Mouse (Mus musculus): Measurements from ENCODE around the gene Tmem175. TPM values are rescaled to one million over a fixed set of nuclear protein-coding genes. Genes with fewer than 3 reads are reported as not detected.

Tmem175 gene
- polyA plus RNA-seq, 1 experiment = 63.1 TPM

GRCm38 (mm10) chr5:108676772-108677498 is 47.4 kb downstream of the Tmem175 start:
- no peak for DNase-seq (ENCODE audit: extremely low spot score in 1 of 2, low spot score in 1 of 2)

- peak; percentile 80 to 85 for DNase-seq (ENCODE audit: extremely low spot score in 1 of 2, low spot score in 1 of 2)
These were observed 48.2 kb downstream of the Tmem175 start for GRCm38 (mm10) chr5:108677605-108678295.

- no peak for DNase-seq (ENCODE audit: extremely low spot score in 1 of 2, low spot score in 1 of 2)
These were observed 48.8 kb downstream of the Tmem175 start for GRCm38 (mm10) chr5:108678296-108678854.

- DNase-seq (ENCODE audit: extremely low spot score in 1 of 2, low spot score in 1 of 2) = no peak
These were observed 50.3 kb downstream of the Tmem175 start for GRCm38 (mm10) chr5:108679909-108680308.

- no peak for DNase-seq (ENCODE audit: extremely low spot score in 1 of 2, low spot score in 1 of 2)
These were observed 51.3 kb downstream of the Tmem175 start for GRCm38 (mm10) chr5:108680871-108681270.

GRCm38 (mm10) chr5:108689091-108689490 is 59.5 kb downstream of the Tmem175 start:
- no peak for DNase-seq (ENCODE audit: extremely low spot score in 1 of 2, low spot score in 1 of 2)

- DNase-seq (ENCODE audit: extremely low spot score in 1 of 2, low spot score in 1 of 2) = no peak
These were observed 61.6 kb downstream of the Tmem175 start for GRCm38 (mm10) chr5:108691152-108691551.

GRCm38 (mm10) chr5:108692271-108692670 is 62.7 kb downstream of the Tmem175 start, which contains the start of gene Fgfrl1:
Gene Fgfrl1, plus strand, starts transcription at chr5:108692382.
- no peak for DNase-seq (ENCODE audit: extremely low spot score in 1 of 2, low spot score in 1 of 2)

- DNase-seq (ENCODE audit: extremely low spot score in 1 of 2, low spot score in 1 of 2) = peak in 1 of 2 experiments; percentile 70
These were observed 64.3 kb downstream of the Tmem175 start for GRCm38 (mm10) chr5:108693872-108694288.

GRCm38 (mm10) chr5:108694352-108695261 is 65.0 kb downstream of the Tmem175 start:
- no peak for DNase-seq (ENCODE audit: extremely low spot score in 1 of 2, low spot score in 1 of 2)

GRCm38 (mm10) chr5:108695861-108696260 is 66.3 kb downstream of the Tmem175 start:
- DNase-seq (ENCODE audit: extremely low spot score in 1 of 2, low spot score in 1 of 2) = no peak

GRCm38 (mm10) chr5:108696542-108696941 is 67.0 kb downstream of the Tmem175 start:
- no peak for DNase-seq (ENCODE audit: extremely low spot score in 1 of 2, low spot score in 1 of 2)

- DNase-seq (ENCODE audit: extremely low spot score in 1 of 2, low spot score in 1 of 2) = peak; percentile 63 to 71
These were observed 67.8 kb downstream of the Tmem175 start for GRCm38 (mm10) chr5:108697341-108697753.

Other genes with a start within 250 kb of the Tmem175 start
- gene Pde6b, start 241.4 kb upstream of the Tmem175 start, polyA plus RNA-seq (2012; rRNA removed) = 0.17 and 0.18 TPM in 2 replicates
- gene Atp5k, start 195.3 kb upstream of the Tmem175 start, polyA plus RNA-seq (2012; rRNA removed) = 350 and 364 TPM in 2 replicates
- gene Mfsd7a, start 180.9 kb upstream of the Tmem175 start, polyA plus RNA-seq (2012; rRNA removed) = 0.98 and 1.2 TPM in 2 replicates
- gene Pcgf3, start 168.5 kb upstream of the Tmem175 start, polyA plus RNA-seq (2012; rRNA removed) = 19.0 and 20.3 TPM in 2 replicates
- 398 and 463 TPM in 2 replicates for gene Cplx1, start 79.7 kb upstream of the Tmem175 start, polyA plus RNA-seq (2012; rRNA removed)
- gene Gak, start within 50 bp of the Tmem175 start, polyA plus RNA-seq (2012; rRNA removed) = 74.1 and 78.1 TPM in 2 replicates
- gene Idua, start 30.6 kb downstream of the Tmem175 start, polyA plus RNA-seq (2012; rRNA removed) = 29.2 and 29.7 TPM in 2 replicates
- 52.4 and 59.1 TPM in 2 replicates for gene Dgkq, start 39.9 kb downstream of the Tmem175 start, polyA plus RNA-seq (2012; rRNA removed)
- 1.4 and 1.7 TPM in 2 replicates for gene Slc26a1, start 45.8 kb downstream of the Tmem175 start, polyA plus RNA-seq (2012; rRNA removed)
- gene Fgfrl1, start 62.6 kb downstream of the Tmem175 start, polyA plus RNA-seq (2012; rRNA removed) = 38.9 and 42.3 TPM in 2 replicates
- not detected in 2 replicates for gene Rnf212, start 145.2 kb downstream of the Tmem175 start, polyA plus RNA-seq (2012; rRNA removed)
- gene Tmed11, start 165.6 kb downstream of the Tmem175 start, polyA plus RNA-seq (2012; rRNA removed) = not detected in 2 replicates
- not detected in 2 replicates for gene Vmn2r8, start 179.1 kb downstream of the Tmem175 start, polyA plus RNA-seq (2012; rRNA removed)
- not detected in 2 replicates for gene Vmn2r9, start 222.8 kb downstream of the Tmem175 start, polyA plus RNA-seq (2012; rRNA removed)

Data from frontal cortex, adult 2 months (tissue).